Mouse (Mus musculus) hindbrain, embryonic 15.5 days (tissue): ENCODE results near the gene Clic4. TPM values are rescaled to one million over a fixed set of nuclear protein-coding genes. Genes with fewer than 3 reads are reported as not detected.

ENCODE experiments used
- ATAC-seq: fragments of 200-750 bp; cut with Nextera tagmentation; 2 replicates; pipeline ENCODE4 v1.8.0; 2017; ENCODE audit warnings: low read depth, moderate number of reproducible peaks, moderate TSS enrichment; ENCODE audit not compliant: low FRiP score
- H3K27ac ChIP-seq: fragments of 300-500 bp; sonication (generic); replicated peaks from 2 replicates; pipeline ENCODE4 v1.5.1; 2015; ENCODE audit warnings: mild to moderate bottlenecking, inconsistent platforms
- H3K27me3 ChIP-seq: fragments of 300-500 bp; sonication (generic); 2 replicates; pipeline ENCODE4 v1.6.1; 2015; ENCODE audit warnings: control low read depth, inconsistent platforms
- H3K36me3 ChIP-seq: fragments of 300-500 bp; sonication (generic); 2 replicates; pipeline ENCODE4 v1.6.1; 2015; ENCODE audit warnings: control low read depth, inconsistent platforms
- H3K4me1 ChIP-seq: fragments of 300-500 bp; sonication (generic); replicated peaks from 2 replicates; pipeline ENCODE4 v1.6.1; 2015; ENCODE audit warnings: control low read depth, inconsistent platforms
- H3K4me2 ChIP-seq: fragments of 300-500 bp; sonication (generic); 2 replicates; pipeline ENCODE4 v1.6.1; 2015; ENCODE audit warnings: moderate library complexity, mild to moderate bottlenecking, inconsistent platforms
- H3K4me3 ChIP-seq: fragments of 300-500 bp; sonication (generic); 2 replicates; pipeline ENCODE4 v1.5.1; 2015; ENCODE audit warnings: mild to moderate bottlenecking, inconsistent platforms
- H3K9ac ChIP-seq: fragments of 300-500 bp; sonication (generic); 2 replicates; pipeline ENCODE4 v1.6.1; 2015; ENCODE audit warnings: inconsistent platforms
- H3K9me3 ChIP-seq: fragments of 300-500 bp; sonication (generic); 2 replicates; pipeline ENCODE4 v1.6.1; 2016; ENCODE audit warnings: control low read depth, inconsistent platforms
- WGBS: fragments of 180-500 bp; shearing (Covaris S2); methylation state at CpG from one replicate; pipeline ENCODE4 v1.1.7; 2015; 5-methylcytosine and 5-hydroxymethylcytosine counted together
- polyA plus RNA-seq: library from polyadenylated mRNA; unstranded; fragments of >200 nt; fragmentation: Nextera tagmentation; extraction: Ambion mirVana; gene quantifications from 2 replicates; pipeline ENCODE4 v1.2.1, GENCODE M21; 2015

Clic4 gene
- 67.1 and 73.3 TPM in 2 replicates for polyA plus RNA-seq

- peak within 1 kb of the TSS; percentile 60 for H3K9ac ChIP-seq
- H3K4me3 ChIP-seq = peak within 1 kb of the TSS; percentile 58
- no peaks in the 10 kb centered on the region for H3K36me3 ChIP-seq
- H3K4me2 ChIP-seq = peak within 1 kb of the TSS; percentile 81
- H3K27ac ChIP-seq = peak within 1 kb of the TSS; percentile 82
- no peaks in the 10 kb centered on the region for H3K9me3 ChIP-seq
- H3K4me1 ChIP-seq = peaks cover 37% of the 10 kb centered on the region
- 0 out of 2 replicates have a peak, but pooled peaks cover 2% of the 10 kb centered on the region for H3K27me3 ChIP-seq
- peak; percentile 97 for ATAC-seq
- under 1% methylated on average over 57 of the region's 64 CpGs for WGBS
Observed at GRCm38 (mm10) chr4:135272640-135273306, at the start of gene Clic4. Clic4 (minus strand) TSS chr4:135272814.

- WGBS = 20% methylated on average over 2 of the region's 2 CpGs
- ATAC-seq = peak; percentile 91
- Histone ChIP-seq H3K27ac (no peak overlapping the region), H3K4me2 (no peak overlapping the region), H3K4me3 (no peak overlapping the region), H3K27me3 (no peaks in the 10 kb centered on the region), H3K4me1 (no peaks in the 10 kb centered on the region), H3K9me3 (no peaks in the 10 kb centered on the region), H3K36me3 (peaks cover 63% of the 10 kb centered on the region), H3K9ac (no peak overlapping the region)
Observed at GRCm38 (mm10) chr4:135317966-135318365, 45.4 kb upstream of the Clic4 start.

- peak; percentile 17; the same call in 1 of the 2 replicates for ATAC-seq
- no peak overlapping the region for H3K4me2 ChIP-seq
- WGBS = 79% methylated on average over 4 of the region's 4 CpGs
- no peak overlapping the region for H3K27ac ChIP-seq
- H3K9me3 ChIP-seq = no peaks in the 10 kb centered on the region
- H3K9ac ChIP-seq = no peak overlapping the region
- no peaks in the 10 kb centered on the region for H3K27me3 ChIP-seq
- no peak overlapping the region for H3K4me3 ChIP-seq
- H3K4me1 ChIP-seq = no peaks in the 10 kb centered on the region
- peaks cover 58% of the 10 kb centered on the region for H3K36me3 ChIP-seq
Observed at GRCm38 (mm10) chr4:135317539-135317938, 44.9 kb upstream of the Clic4 start.

GRCm38 (mm10) chr4:135315287-135315686 lies 42.7 kb upstream of the Clic4 start:
- no peak overlapping the region for H3K4me3 ChIP-seq
- H3K9me3 ChIP-seq = no peaks in the 10 kb centered on the region
- H3K9ac ChIP-seq = no peak overlapping the region
- no peak for ATAC-seq
- H3K4me2 ChIP-seq = no peak overlapping the region
- peaks cover 36% of the 10 kb centered on the region for H3K36me3 ChIP-seq
- H3K27me3 ChIP-seq = no peaks in the 10 kb centered on the region
- no peak overlapping the region for H3K27ac ChIP-seq
- WGBS = 98% methylated on average over 9 of the region's 9 CpGs
- H3K4me1 ChIP-seq = no peaks in the 10 kb centered on the region

- no peak for ATAC-seq
Observed at GRCm38 (mm10) chr4:135314419-135314832, 41.8 kb upstream of the Clic4 start.

GRCm38 (mm10) chr4:135313761-135314241 lies 41.2 kb upstream of the Clic4 start:
- Histone ChIP-seq H3K27ac (no peak overlapping the region), H3K4me1 (no peaks in the 10 kb centered on the region), H3K9ac (no peak overlapping the region), H3K36me3 (peaks cover 25% of the 10 kb centered on the region), H3K4me3 (no peak overlapping the region), H3K4me2 (no peak overlapping the region), H3K9me3 (no peaks in the 10 kb centered on the region), H3K27me3 (no peaks in the 10 kb centered on the region)
- WGBS = 86% methylated on average over 9 of the region's 9 CpGs
- no peak for ATAC-seq

More at GRCm38 (mm10) chr4:135314419-135314832, 41.8 kb upstream of the Clic4 start:
- Histone ChIP-seq H3K9ac (no peak overlapping the region), H3K4me2 (no peak overlapping the region), H3K4me3 (no peak overlapping the region), H3K4me1 (no peaks in the 10 kb centered on the region), H3K27ac (no peak overlapping the region), H3K36me3 (peaks cover 31% of the 10 kb centered on the region), H3K9me3 (no peaks in the 10 kb centered on the region), H3K27me3 (no peaks in the 10 kb centered on the region)
- 86% methylated on average over 11 of the region's 11 CpGs for WGBS

- WGBS = 59% methylated on average over 17 of the region's 17 CpGs
- H3K27ac ChIP-seq = no peak overlapping the region
- no peak for ATAC-seq
Observed at GRCm38 (mm10) chr4:135313111-135313691, 40.6 kb upstream of the Clic4 start.

GRCm38 (mm10) chr4:135312706-135313105 lies 40.1 kb upstream of the Clic4 start:
- 35% methylated on average over 4 of the region's 4 CpGs for WGBS
- H3K4me3 ChIP-seq = no peak overlapping the region
- no peak overlapping the region for H3K4me2 ChIP-seq
- H3K9ac ChIP-seq = no peak overlapping the region
- ATAC-seq = peak; percentile 59; the same call in 1 of the 2 replicates
- no peaks in the 10 kb centered on the region for H3K4me1 ChIP-seq
- H3K36me3 ChIP-seq = peaks cover 18% of the 10 kb centered on the region
- H3K9me3 ChIP-seq = no peaks in the 10 kb centered on the region
- no peaks in the 10 kb centered on the region for H3K27me3 ChIP-seq
- H3K27ac ChIP-seq = no peak overlapping the region

More at GRCm38 (mm10) chr4:135313111-135313691, 40.6 kb upstream of the Clic4 start:
- Histone ChIP-seq H3K4me1 (no peaks in the 10 kb centered on the region), H3K9me3 (no peaks in the 10 kb centered on the region), H3K36me3 (peaks cover 19% of the 10 kb centered on the region), H3K9ac (no peak overlapping the region), H3K27me3 (no peaks in the 10 kb centered on the region), H3K4me3 (no peak overlapping the region), H3K4me2 (no peak overlapping the region)

GRCm38 (mm10) chr4:135310371-135310770 lies 37.8 kb upstream of the Clic4 start:
- no peak overlapping the region for H3K9ac ChIP-seq
- no peaks in the 10 kb centered on the region for H3K27me3 ChIP-seq
- peaks cover 7% of the 10 kb centered on the region for H3K36me3 ChIP-seq
- H3K9me3 ChIP-seq = no peaks in the 10 kb centered on the region
- H3K27ac ChIP-seq = no peak overlapping the region
- H3K4me3 ChIP-seq = no peak overlapping the region
- ATAC-seq = no peak
- H3K4me2 ChIP-seq = no peak overlapping the region
- no peaks in the 10 kb centered on the region for H3K4me1 ChIP-seq
- 90% methylated on average over 8 of the region's 8 CpGs for WGBS

- H3K27ac ChIP-seq = no peak overlapping the region
- no peaks in the 10 kb centered on the region for H3K9me3 ChIP-seq
- H3K4me2 ChIP-seq = no peak overlapping the region
- H3K36me3 ChIP-seq = peaks cover under 1% of the 10 kb centered on the region
- no peaks in the 10 kb centered on the region for H3K4me1 ChIP-seq
- no peak overlapping the region for H3K9ac ChIP-seq
- no peaks in the 10 kb centered on the region for H3K27me3 ChIP-seq
- no peak overlapping the region for H3K4me3 ChIP-seq
- ATAC-seq = no peak
- 72% methylated on average over 5 of the region's 5 CpGs for WGBS
Observed at GRCm38 (mm10) chr4:135309726-135310125, 37.1 kb upstream of the Clic4 start.

GRCm38 (mm10) chr4:135309112-135309659 lies 36.6 kb upstream of the Clic4 start:
- no peak overlapping the region for H3K4me2 ChIP-seq
- H3K4me3 ChIP-seq = no peak overlapping the region
- H3K4me1 ChIP-seq = no peaks in the 10 kb centered on the region
- no peaks in the 10 kb centered on the region for H3K36me3 ChIP-seq
- no peaks in the 10 kb centered on the region for H3K9me3 ChIP-seq
- ATAC-seq = no peak
- no peak overlapping the region for H3K9ac ChIP-seq
- H3K27me3 ChIP-seq = no peaks in the 10 kb centered on the region
- no peak overlapping the region for H3K27ac ChIP-seq
- 71% methylated on average over 9 of the region's 9 CpGs for WGBS

- ATAC-seq = no peak
- Histone ChIP-seq H3K4me3 (no peak overlapping the region), H3K4me2 (peak overlapping the region; percentile 28), H3K9me3 (no peaks in the 10 kb centered on the region), H3K27me3 (no peaks in the 10 kb centered on the region), H3K9ac (peak overlapping the region; percentile 2; the same call in 1 of the 2 replicates), H3K36me3 (no peaks in the 10 kb centered on the region), H3K27ac (no peak overlapping the region), H3K4me1 (no peaks in the 10 kb centered on the region)
- WGBS = 34% methylated on average over 17 of the region's 17 CpGs
Observed at GRCm38 (mm10) chr4:135306971-135307632, 34.5 kb upstream of the Clic4 start.
